Mouse (Mus musculus) induced T-regulatory cell, adult 2 months (primary cell): Measurements from ENCODE around the gene Slc13a3.

ENCODE experiments used
- DNase-seq: peaks from one replicate; pipeline ENCODE4 v3.0.0-alpha.2; 2012; ENCODE audit warnings: low read depth

Slc13a3 gene

GRCm38 (mm10) chr2:165364334-165365091, 108.5 kb downstream of the Slc13a3 start:
- peak; percentile 59 for DNase-seq

- DNase-seq: no peak
These were observed 109.7 kb downstream of the Slc13a3 start for GRCm38 (mm10) chr2:165363282-165363681.

GRCm38 (mm10) chr2:165360861-165361260, 112.2 kb downstream of the Slc13a3 start:
- peak; percentile 70 for DNase-seq
